Mouse (Mus musculus) neutrophil, adult 5-6 weeks (primary cell): ENCODE data around the gene Unc5b. TPM values are rescaled to one million over a fixed set of nuclear protein-coding genes. Genes with fewer than 3 reads are reported as not detected.

Source experiments
- ATAC-seq: fragments of 151-379, 151-347 bp; 2 replicates; pipeline ENCODE4 v1.8.0; 2017; ENCODE audit warnings: mild to moderate bottlenecking, moderate TSS enrichment; ENCODE audit not compliant: insufficient number of reproducible peaks, poor library complexity, low FRiP score, severe bottlenecking; ENCODE audit errors: extremely low read depth
- total RNA-seq: library from RNA; stranded (forward); fragments of 200-1000 nt; gene quantifications from 2 replicates; pipeline ENCODE4 v1.2.3, GENCODE M21; 2017

The Unc5b gene
- total RNA-seq, 1 experiment from 2014 or later: not detected

DNA sequence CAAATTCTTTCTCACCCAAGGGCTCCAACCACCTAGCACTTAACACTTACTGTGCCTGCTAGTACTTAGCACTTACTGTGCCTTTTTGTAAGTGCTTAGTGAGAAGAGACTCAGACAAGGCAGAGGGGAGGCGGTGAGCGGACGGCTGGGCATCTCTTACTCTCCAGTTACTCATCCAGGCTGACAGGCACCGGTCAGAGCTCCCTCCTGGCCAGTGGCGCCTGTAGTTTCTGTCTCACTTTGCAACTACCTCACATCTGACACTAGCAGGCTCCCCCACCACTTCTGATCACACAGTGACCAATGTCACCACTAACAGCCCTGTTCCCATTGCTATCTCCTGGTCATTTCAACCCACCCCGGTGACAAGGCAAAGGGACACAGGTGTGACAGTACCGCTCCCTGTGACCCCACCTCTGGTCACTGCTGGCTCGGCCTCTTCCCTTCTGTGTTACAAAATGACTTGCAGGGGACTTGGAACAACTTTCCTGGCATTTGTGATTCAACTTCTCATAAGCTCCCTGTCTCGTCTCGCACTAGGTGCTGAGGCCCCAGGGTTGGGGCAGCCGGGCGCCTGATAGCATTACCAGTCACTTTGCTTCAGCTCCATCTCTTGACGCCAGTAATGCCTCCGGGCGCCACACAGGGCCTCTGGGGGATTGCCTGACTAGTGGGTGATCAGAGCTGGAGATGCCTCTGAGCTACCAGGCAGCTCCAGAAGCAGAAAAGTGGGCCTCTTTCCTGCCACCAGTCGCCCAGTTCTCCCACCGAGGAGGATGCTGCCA, 8.5 kb downstream of the Unc5b start:
- no peak for ATAC-seq

GRCm38 (mm10) chr10:60821736-60822358, 9.5 kb downstream of the Unc5b start:
- ATAC-seq: no peak

DNA sequence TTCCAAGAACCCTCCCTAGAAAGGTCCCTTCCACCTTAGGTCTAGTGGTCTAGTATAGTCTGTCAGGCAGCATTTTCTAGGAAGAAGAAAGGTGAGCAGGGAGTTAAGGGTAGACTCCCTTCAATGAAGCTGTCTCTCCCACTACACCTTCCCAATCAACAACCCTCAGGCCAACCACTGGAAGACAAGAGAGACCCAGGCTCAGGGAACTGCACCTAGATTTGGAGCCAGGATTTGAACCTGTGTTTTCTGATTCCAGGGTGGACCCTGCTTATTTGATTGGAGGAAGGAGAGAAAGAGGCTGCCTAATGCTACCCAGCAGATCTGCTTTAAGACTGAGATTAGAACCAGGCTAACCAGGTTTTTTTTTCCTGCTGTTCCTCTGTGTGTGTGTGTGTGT, 10.1 kb downstream of the Unc5b start:
- no peak for ATAC-seq

DNA sequence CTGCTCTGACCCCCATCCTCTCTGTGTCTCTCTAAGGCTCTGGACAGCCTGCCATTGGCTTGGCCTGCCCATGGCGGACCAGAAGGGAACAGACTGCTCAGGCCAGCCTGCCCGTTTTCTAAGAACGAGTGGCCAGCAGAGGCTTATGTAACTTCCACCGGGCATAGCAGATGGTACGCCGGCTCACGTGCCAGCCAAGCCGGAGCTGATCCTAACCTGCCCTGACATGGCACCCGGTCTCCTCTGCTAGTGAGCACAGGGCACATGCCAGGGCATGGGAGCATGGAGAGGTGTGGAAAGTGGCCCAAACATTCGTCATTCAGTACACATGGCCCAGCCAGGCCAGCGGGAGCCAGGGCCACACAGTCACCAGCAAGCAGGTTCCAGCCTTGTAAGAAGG, 10.8 kb downstream of the Unc5b start:
- ATAC-seq: no peak

GRCm38 (mm10) chr10:60819654-60820192, 11.7 kb downstream of the Unc5b start:
- ATAC-seq: no peak

GRCm38 (mm10) chr10:60819179-60819578, 12.2 kb downstream of the Unc5b start:
- ATAC-seq: no peak

DNA sequence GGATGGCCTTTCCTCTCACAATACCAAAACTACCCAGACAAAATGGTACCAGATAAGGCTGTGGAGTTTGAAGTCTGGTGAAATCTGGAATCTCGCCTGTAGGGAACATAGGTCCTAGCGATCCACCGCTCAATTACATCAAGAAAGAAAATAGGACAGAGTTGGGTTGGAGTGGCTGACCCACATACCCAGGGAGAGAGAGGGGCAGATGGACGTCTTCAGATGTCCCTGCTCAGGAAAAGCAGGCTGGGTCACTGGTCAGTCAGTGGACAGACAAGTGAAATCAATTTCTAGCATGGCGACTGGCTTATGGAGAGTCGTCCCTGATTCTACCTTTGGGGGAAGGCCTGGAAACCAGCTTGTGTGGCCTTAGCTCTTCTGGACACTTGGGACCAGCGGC, 12.7 kb downstream of the Unc5b start:
- no peak for ATAC-seq

DNA sequence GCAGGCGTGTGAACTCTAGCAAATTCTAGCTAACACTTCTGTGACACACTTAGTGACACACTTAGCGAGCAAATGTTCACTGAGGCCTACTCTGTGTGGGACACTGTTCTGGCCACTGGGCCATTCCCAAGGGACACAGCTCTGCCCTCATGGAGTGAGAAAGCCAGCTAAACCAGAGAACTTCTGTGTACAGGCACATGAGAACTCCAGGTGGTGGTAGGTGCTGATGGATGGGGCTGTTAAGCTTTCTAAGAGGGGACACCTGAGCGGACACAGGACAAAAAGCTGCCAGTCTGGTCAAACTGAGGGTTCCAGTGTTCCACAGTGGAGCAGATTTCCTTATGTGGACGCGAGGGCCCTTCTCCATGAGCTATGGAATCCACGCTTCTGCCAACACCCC, 13.5 kb downstream of the Unc5b start:
- ATAC-seq: no peak

DNA sequence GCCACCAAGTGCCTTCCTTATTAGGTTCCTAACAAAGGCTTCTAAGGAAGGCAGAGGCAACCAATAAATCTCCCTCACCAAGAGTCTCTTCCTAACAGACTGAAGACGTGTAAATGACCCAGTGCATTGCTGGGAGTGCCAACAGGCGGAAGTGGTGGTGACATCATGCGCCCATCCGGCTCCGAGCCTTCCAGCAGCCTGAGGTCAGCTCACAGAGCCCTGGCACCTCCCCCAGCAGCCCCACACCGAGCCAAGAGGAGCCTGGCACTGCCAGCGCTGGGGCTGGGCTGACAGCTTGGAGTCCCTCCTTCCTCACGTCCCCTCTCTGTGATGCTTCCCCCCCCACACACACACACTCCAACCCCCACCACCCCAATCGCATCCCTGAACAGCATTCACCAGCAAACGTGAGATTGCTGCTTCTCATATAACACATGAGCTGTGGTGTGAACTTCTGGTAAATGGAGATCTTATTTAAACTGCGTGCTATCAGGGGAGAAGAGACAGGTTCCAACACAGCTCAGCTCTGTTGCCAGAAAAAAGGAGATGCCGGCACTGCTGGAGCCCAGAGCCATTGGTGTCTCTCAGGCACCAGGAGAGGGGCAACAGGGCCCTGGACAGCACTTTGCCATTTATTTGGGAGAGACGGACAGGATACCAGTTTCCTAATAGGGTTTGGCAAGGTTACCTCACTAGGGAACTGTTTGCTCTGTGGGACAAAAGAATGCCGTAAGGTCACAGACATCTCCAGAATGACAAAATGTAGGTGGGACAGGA, 14.3 kb downstream of the Unc5b start:
- no peak for ATAC-seq

DNA sequence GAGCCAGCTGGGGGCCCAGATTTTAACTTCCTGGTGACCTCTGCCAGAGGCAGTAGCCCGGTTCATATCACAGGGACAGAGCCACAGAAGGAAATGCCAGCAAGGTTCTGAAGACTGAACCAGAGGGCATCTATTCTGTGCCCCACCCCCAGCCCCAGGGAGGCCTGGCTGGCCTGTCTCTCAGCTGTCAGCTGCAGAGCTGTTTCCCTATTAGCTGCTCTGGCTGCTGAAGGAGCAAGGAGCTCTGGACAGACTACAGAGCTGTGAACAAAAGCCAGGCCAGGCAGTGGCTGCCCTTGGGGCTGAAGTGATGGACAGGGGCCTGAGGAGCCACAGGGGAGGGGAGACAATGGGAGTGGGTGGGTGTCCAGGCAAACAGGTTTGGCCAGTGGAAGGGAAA, 15.5 kb downstream of the Unc5b start:
- no peak for ATAC-seq

GRCm38 (mm10) chr10:60815059-60815458, 16.3 kb downstream of the Unc5b start:
- no peak for ATAC-seq

DNA sequence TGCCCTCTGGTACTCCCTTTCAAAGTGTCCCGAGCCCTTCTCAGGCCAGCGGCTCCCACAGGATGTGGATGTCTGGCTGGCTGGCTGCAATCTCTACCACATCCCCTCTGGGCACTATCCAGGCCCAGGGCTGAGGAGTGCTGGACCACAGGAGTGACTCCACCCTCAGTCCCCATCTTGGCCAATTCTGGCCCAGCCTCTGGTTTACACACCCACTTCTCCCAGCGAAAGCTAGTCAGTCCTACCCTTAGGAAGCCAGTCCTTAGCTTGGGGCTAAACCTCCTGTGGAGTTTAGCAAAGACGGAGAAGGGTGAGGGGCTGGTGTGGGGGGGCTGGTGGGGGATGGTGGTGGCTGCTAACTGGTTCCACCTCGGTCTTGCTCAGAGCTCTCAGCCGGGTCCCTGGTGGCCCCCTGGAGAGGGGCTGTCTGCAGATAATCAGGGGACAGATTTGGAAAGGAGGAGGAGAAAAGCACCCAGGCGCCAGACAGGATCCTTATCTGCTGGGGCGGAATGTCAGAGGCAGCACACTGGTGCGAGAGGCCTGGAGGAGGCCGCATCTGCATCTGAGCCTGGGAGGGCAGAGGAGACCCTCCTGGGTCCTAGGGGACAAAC, 16.8 kb downstream of the Unc5b start:
- ATAC-seq: no peak

DNA sequence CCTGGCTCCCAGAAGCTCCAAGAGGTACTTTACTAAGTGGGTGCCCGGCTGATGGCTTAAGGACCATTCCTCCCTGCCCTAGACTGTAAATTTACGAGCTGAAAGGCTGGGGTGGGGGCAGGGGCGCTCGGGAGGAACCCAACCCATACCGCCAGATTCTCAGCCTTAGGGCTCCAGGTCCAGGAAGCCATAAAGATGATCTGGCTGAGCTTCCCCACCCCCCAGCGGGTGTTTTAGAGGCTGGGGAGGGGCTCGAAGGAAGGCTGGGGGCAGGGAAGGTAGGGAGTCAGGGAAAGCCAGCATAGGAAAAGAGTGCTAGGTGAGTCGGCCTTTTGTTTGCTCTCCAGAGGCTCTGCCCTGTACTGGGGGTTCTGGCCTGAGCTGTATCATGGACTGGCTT, 17.8 kb downstream of the Unc5b start:
- no peak for ATAC-seq

DNA sequence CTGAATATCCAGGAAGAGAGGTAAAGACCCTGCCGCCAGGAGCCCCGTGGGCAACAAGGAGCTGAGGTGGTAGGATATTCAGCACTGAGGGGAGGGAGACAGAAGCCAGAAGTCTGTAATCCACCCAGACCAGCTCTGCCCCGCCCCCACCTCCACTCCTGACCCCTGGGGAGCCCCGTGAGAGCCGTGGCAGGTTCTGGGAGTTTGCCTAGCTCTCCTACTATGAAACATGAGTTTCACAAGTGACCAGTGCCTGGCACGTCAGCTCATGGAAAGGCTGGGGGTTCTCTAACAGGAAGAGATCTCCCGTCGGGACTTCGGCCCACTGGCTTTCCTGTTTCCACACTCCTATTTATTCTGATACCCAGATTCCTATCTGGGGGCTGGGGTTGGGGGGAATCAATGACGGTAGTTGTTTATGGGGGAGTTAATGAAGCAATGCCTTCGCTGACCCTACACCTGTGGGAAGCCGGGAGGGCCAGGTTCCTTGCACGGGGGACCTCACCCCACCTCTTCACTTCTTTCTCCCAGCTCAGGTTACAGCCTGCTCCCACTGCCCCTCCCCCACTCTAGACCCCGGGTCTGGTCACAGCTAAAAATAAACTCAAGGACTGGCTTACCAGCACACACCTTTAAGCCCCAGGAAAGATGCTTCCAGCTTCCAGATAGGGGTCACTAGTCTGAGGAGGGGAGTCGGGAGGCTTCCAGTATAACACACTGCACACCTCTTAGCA, 19.4 kb downstream of the Unc5b start:
- ATAC-seq: no peak

DNA sequence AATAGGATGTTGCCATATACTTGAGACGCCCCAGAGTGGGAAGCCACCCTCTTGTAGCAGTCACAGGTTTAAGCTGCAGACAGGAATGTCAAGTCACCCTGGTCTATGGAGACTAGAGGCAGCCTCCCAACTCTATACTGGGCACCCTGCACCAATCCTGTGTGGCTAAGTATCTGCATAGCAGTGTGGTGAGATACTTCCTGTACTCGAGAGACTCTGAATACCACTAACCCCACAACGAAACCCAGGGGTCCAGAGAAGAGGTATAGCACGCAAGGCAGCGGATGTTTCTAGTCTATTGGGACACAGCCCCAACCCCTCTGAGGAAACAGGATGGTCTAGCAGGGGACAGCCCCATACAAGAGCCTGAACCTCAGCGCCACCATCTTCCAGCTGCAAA, 22.9 kb downstream of the Unc5b start:
- no peak for ATAC-seq

- no peak for ATAC-seq
Observed at GRCm38 (mm10) chr10:60807531-60808185, 23.7 kb downstream of the Unc5b start.

- no peak for ATAC-seq
Observed at GRCm38 (mm10) chr10:60806207-60806538, 25.2 kb downstream of the Unc5b start.

DNA sequence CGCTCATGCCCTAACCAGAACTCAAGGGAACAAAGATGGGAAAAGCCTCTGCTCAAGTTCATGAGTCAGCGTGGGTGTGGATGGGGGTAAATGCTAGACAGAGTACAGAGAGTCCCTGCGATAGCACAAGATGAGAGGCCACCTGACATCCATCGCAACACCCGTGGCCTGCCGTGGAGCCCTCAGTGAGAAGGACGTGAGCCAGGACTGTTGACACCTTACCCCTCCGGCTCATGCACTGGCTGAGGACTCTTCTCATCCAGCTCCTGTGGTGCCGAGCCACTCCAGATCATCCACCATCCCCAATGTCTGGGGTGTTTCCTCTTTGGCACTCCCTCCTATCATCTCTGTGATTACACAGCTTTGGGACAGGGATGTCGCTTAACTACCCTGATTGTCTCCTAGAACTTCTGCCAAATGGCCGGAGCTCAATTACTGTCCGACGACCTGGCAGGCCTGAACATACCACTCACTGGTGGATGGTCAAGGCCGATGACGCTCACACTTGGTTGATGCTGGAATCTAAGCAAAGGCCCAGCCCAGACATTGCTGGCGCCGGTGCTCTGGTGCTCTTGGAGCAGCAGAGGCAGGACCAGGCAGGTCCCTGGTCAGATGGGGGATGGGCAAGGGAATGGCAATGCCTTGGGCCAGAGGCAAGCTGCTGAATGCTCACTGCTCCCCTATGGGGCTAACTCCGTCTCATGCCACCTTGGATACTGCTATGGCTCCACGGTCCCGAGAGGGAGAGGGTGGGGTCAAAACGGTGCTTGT, 25.8 kb downstream of the Unc5b start:
- no peak for ATAC-seq
